ENCODE assay signal across 25 mouse cellular contexts in the genomic region with DNA sequence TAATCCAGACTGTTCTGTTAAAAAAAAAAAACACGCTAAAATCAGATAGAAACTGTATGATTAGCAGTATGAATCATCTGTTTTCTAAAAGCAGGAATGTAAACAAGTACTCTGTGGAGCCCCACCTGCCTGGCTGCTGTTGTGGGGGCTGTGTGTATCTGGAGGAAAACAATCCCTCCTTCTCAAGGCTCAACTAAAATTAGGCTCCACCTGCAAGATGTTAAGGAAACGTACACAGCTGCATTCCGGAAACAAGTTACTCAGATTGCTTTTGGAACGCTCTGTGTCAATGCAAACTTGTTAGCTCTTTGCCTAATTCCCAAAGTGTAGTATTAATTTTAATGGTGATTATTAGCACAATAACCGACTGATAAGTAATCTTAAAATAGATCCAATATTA.
A peak's percentile ranks its signal among the peaks of the same experiment; 100 is the strongest.
DNase-seq lines count a peak whose midpoint lies in the region; ATAC-seq and TF ChIP-seq lines count a peak whose summit lies in the region.
"Had no signal": no experiment of that assay in that cellular context is flagged by ENCODE, and none has a peak within 500 bp of the region (broad histone marks: within the 10 kb centered on the region; RNA-seq: fewer than 3 reads in every experiment).

No protein-coding gene starts in this region.

- TF ChIP-seq POLR2A in bone marrow macrophage, adult 2 months (IDR thresholded peaks at IDR 0.05; ENCODE audit: borderline replicate concordance, low read depth, low read length), result no peak

- 48% methylated on average over 5 of the region's 5 CpGs for whole genome bisulfite sequencing in kidney, embryonic 14.5 days
- 10% methylated on average over 5 of the region's 5 CpGs for WGBS in embryonic facial prominence, embryonic 15.5 days

- H3K4me1 ChIP-seq in kidney, embryonic 14.5 days (ENCODE audit: control insufficient read depth, insufficient read depth, low read length), result peaks cover 18% of the 10 kb centered on the region
- peaks cover 38% of the 10 kb centered on the region for H3K4me1 ChIP-seq in bone marrow macrophage, adult 2 months (ENCODE audit: control insufficient read depth, insufficient read depth, low read length)
- peaks cover 58% of the 10 kb centered on the region for H3K4me1 ChIP-seq in embryonic facial prominence, embryonic 15.5 days

- no peak overlapping the region for H3K4me3 ChIP-seq in kidney, embryonic 14.5 days (ENCODE audit: low read length)
- no peak overlapping the region for H3K4me3 ChIP-seq in bone marrow macrophage, adult 2 months (ENCODE audit: insufficient read depth, low read length)
- H3K4me3 ChIP-seq in embryonic facial prominence, embryonic 15.5 days (replicated peaks), result no peak overlapping the region
- H3K4me3 ChIP-seq: forebrain, embryonic 10.5 days; gastrocnemius, adult 2 months; hindbrain, embryonic 12.5 days; left cerebral cortex, adult 2 months; limb, embryonic 15.5 days had no signal

- no peak for TF ChIP-seq CTCF in bone marrow macrophage, adult 2 months (IDR thresholded peaks at IDR 0.05; ENCODE audit: low read depth, low read length)

- H3K27ac ChIP-seq in kidney, embryonic 14.5 days (ENCODE audit: low read depth, low read length), result no peak overlapping the region
- H3K27ac ChIP-seq in bone marrow macrophage, adult 2 months (ENCODE audit: insufficient read depth, low read depth, low read length), result peak overlapping the region; percentile 35
- H3K27ac ChIP-seq in embryonic facial prominence, embryonic 15.5 days (replicated peaks), result no peak overlapping the region
- H3K27ac ChIP-seq: gastrocnemius, adult 2 months; hindbrain, embryonic 12.5 days; left cerebral cortex, adult 2 months; liver, embryonic 14.5 days had no signal

- H3K9ac ChIP-seq in kidney, embryonic 14.5 days (ENCODE audit: low read depth, low read length), result no peak overlapping the region
- no peak overlapping the region for H3K9ac ChIP-seq in embryonic facial prominence, embryonic 15.5 days
- H3K9ac ChIP-seq: hindbrain, embryonic 12.5 days; limb, embryonic 15.5 days; liver, embryonic 14.5 days; lung, embryonic 14.5 days had no signal

- H3K4me2 ChIP-seq in kidney, embryonic 14.5 days (replicated peaks; ENCODE audit: low read depth, low read length), result 0 out of 2 replicates have a peak overlapping the region, but pooled peaks have one; percentile 5
- H3K4me2 ChIP-seq in embryonic facial prominence, embryonic 15.5 days (replicated peaks), result 0 out of 2 replicates have a peak overlapping the region, but pooled peaks have one; percentile 17
- H3K4me2 ChIP-seq: heart, embryonic 11.5 days; hindbrain, embryonic 12.5 days; limb, embryonic 15.5 days; lung, embryonic 14.5 days had no signal

- no peaks in the 10 kb centered on the region for H3K36me3 ChIP-seq in kidney, embryonic 14.5 days (ENCODE audit: control insufficient read depth, insufficient read depth, low read length)
- no peaks in the 10 kb centered on the region for H3K36me3 ChIP-seq in embryonic facial prominence, embryonic 15.5 days
- H3K36me3 ChIP-seq: forebrain, embryonic 10.5 days; hindbrain, embryonic 12.5 days; limb, embryonic 15.5 days had no signal

- no peak for ATAC-seq in kidney, embryonic 14.5 days (ENCODE audit: low FRiP score, low TSS enrichment)
- no peak for ATAC-seq in embryonic facial prominence, embryonic 15.5 days (ENCODE audit: insufficient number of reproducible peaks, low FRiP score, low TSS enrichment, low read depth)

- no peaks in the 10 kb centered on the region for H3K9me3 ChIP-seq in kidney, embryonic 14.5 days (ENCODE audit: control insufficient read depth, low read length)
- H3K9me3 ChIP-seq in embryonic facial prominence, embryonic 15.5 days (replicated peaks), result no peaks in the 10 kb centered on the region
- H3K9me3 ChIP-seq: forebrain, embryonic 10.5 days; hindbrain, embryonic 12.5 days; limb, embryonic 15.5 days had no signal

- no peak for DNase-seq in kidney, adult 18-20 months
- peak; percentile 49 for DNase-seq in NIH3T3 (ENCODE audit: low read depth)
- DNase-seq in cerebellum, adult 8-10 months, result no peak
- no peak for DNase-seq in cerebellum, postnatal 10 days
- DNase-seq: adrenal gland, postnatal 25 days; cerebellum, adult 11 months; cerebellum, postnatal 25 days; gastrocnemius, adult 2 months; left cerebral cortex, postnatal 4 days; lung, postnatal 36 days; midbrain, embryonic 14.5 days; retina, postnatal 1 day; right cerebral cortex, postnatal 25 days; spleen, adult 18-20 months; thymus, postnatal 25 days had no signal

- H3K27me3 ChIP-seq in kidney, embryonic 14.5 days (ENCODE audit: control insufficient read depth, insufficient read depth, low read length), result no peaks in the 10 kb centered on the region
- H3K27me3 ChIP-seq in embryonic facial prominence, embryonic 15.5 days, result no peaks in the 10 kb centered on the region
- H3K27me3 ChIP-seq: limb, embryonic 15.5 days had no signal
